In genomic region chr1:136678836-136679235, GRCm38 (mm10) we compare ENCODE assay signal across 14 mouse cellular contexts.
"Had no signal": no experiment of that assay in that cellular context is flagged by ENCODE, and none has a peak within 500 bp of the region (broad histone marks: within the 10 kb centered on the region; RNA-seq: fewer than 3 reads in every experiment).

No protein-coding gene starts in this region.

- H3K9me3 ChIP-seq: kidney, embryonic 15.5 days; liver, embryonic 12.5 days; liver, embryonic 15.5 days had no signal

- H3K9ac ChIP-seq: kidney, embryonic 15.5 days; liver, embryonic 12.5 days; liver, embryonic 15.5 days had no signal

- H3K4me2 ChIP-seq: kidney, embryonic 15.5 days; liver, embryonic 12.5 days; liver, embryonic 15.5 days; midbrain, embryonic 11.5 days had no signal

- ATAC-seq: liver, embryonic 12.5 days had no signal

- H3K27me3 ChIP-seq: kidney, embryonic 15.5 days; liver, embryonic 12.5 days; liver, embryonic 15.5 days had no signal

- H3K4me3 ChIP-seq: kidney, embryonic 15.5 days; left cerebral cortex, adult 2 months; liver, embryonic 12.5 days; liver, embryonic 15.5 days had no signal

- H3K27ac ChIP-seq: kidney, embryonic 15.5 days; left cerebral cortex, adult 2 months; liver, embryonic 12.5 days; liver, embryonic 15.5 days had no signal

- H3K36me3 ChIP-seq: kidney, embryonic 15.5 days; liver, embryonic 12.5 days; liver, embryonic 15.5 days had no signal

- DNase-seq: kidney, adult 8-10 months; kidney, postnatal 10 days; kidney, postnatal 36 days; layer of hippocampus, postnatal 36 days; lung, postnatal 14 days; lung, postnatal 4 days; midbrain, embryonic 14.5 days; thymus, adult 18-20 months; thymus, postnatal 36 days had no signal
